Mouse (Mus musculus) left cerebral cortex, postnatal 14 days (tissue): Measurements from ENCODE around the gene Gm10719. TPM values are rescaled to one million over a fixed set of nuclear protein-coding genes. Genes with fewer than 3 reads are reported as not detected.
A peak's percentile ranks its signal among the peaks of the same experiment; 100 is the strongest.
"Not testable (repeated sequence)": the region's sequence is repeated elsewhere in the genome, so short reads cannot be mapped to it uniquely, and the experiment has no call there.

Experiments used
- DNase-seq, 2 experiments: peaks; one replicate each; pipeline ENCODE4 v3.0.0; 2021 to 2022; ENCODE audit warnings: low spot score in 2 of 2, mixed read lengths in 1 of 2
- intact Hi-C: fragments of 180-260 bp; cut with DNase I; formaldehyde crosslinking; loops from one replicate; pipeline ENCODE4 v1.15.1; 2025
- long read RNA-seq, 2 experiments: library from polyadenylated mRNA; stranded (forward); transcript quantifications; one replicate each; pipeline ENCODE4 v2.0.0; 2021
- total RNA-seq, 2 experiments: library from RNA; stranded (reverse); gene quantifications; 2 replicates each; pipeline ENCODE4 v1.2.3; 2021

Gene Gm10719
- 1 to 10 TPM in 1 of 2 experiments, not detected in 1; 1.5 TPM for total RNA-seq
- long read RNA-seq, experiment 1 = 0 reads
- long read RNA-seq, experiment 2 = 0 reads

DNA sequence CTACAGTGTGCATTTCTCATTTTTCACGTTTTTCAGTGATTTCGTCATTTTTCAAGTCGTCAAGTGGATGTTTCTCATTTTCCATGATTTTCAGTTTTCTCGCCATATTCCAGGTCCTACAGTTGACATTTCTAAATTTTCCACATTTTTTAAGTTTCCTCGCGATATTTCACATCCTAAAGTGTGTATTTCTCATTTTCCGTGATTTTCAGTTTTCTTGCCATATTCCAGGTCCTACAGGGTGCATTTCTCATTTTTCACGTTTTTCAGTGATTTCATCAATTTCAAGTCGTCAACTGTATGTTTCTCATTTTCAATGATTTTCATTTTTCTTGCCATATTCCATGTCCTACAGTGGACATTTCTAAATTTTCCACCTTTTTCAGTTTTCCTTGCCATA is at the start of gene Gm10719:
TSS of gene Gm10719 (plus strand) at position 301 of the 400 bp plus-strand sequence.
- intact Hi-C loops, DNase-seq: not testable (repeated sequence)

DNA sequence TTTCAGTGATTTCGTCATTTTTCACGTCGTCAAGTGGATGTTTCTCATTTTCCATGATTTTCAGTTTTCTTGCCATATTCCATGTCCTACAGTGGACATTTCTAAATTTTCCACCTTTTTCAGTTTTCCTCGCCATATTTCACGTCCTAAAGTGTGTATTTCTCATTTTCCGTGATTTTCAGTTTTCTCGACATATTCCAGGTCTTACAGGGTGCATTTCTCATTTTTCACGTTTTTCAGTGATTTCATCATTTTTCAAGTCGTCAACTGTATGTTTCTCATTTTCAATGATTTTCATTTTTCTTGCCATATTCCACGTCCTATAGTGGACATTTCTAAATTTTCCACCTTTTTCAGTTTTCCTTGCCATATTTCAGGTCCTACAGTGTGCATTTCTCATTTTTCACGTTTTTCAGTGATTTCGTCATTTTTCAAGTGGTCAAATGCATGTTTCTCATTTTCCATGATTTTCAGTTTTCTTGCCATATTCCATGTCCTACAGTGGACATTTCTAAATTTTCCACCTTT is 16.7 kb upstream of the Gm10719 start, which contains the start of gene Gm10722:
TSS of gene Gm10722 (plus strand) at position 478 of the 528 bp plus-strand sequence.
- DNase-seq = peak in 1 of 2 experiments; percentile 8
- intact Hi-C loops = not testable (repeated sequence)

DNA sequence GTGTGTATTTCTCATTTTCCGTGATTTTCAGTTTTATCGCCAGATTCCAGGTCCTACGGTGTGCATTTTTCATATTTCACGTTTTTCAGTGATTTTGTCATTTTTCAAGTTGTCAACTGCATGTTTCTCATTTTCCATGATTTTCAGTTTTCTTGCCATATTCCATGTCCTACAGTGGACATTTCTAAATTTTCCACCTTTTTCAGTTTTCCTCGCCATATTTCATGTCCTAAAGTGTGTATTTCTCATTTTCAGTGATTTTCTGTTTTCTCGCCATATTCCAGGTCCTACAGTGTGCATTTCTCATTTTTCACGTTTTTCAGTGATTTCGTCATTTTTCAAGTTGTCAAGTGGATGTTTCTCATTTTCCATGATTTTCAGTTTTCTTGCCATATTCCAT is 16.2 kb upstream of the Gm10719 start:
- peak; percentile 2 to 51 for DNase-seq
- intact Hi-C loops = not testable (repeated sequence)

DNA sequence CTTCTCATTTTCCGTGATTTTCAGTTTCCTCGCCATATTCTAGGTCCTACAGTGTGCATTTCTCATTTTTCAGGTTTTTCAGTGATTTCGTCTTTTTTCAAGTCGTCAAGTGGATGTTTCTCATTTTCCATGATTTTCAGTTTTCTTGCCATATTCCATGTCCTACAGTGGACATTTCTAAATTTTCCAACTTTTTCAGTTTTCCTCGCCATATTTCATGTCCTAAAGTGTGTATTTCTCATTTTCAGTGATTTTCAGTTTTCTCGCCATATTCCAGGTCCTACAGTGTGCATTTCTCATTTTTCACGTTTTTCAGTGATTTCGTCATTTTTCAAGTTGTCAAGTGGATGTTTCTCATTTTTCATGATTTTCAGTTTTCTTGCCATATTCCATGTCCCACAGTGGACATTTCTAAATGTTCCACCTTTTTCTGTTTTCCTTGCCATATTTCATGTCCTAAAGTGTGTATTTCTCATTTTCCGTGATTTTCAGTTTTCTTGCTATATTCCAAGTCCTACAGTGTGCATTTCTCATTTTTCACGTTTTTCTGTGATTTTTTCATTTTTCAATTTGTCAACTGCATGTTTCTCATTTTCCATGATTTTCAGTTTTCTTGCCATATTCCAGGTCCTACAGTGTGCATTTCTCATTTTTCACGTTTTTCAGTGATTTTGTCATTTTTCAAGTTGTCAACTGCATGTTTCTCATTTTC is 15.1 kb upstream of the Gm10719 start:
- intact Hi-C loops = not testable (repeated sequence)
- peak; percentile 100 for DNase-seq

DNA sequence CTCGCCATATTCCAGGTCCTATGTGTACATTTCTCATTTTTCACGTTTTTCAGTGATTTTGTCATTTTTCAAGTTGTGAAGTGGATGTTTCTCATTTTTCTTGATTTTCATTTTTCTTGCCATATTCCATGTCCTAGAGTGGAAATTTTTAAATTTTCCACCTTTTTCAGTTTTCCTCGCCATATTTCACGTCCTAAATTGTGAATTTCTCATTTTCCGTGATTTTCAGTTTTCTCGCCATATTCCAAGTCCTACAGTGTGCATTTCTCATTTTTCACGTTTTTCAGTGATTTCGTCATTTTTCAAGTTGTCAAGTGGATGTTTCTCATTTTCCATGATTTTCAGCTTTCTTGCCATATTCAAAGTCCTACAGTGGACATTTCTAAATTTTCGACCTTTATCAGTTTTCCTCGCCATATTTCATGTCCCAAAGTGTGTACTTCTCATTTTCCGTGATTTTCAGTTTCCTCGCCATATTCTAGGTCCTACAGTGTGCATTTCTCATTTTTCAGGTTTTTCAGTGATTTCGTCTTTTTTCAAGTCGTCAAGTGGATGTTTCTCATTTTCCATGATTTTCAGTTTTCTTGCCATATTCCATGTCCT is 14.3 kb upstream of the Gm10719 start, which contains the start of gene Gm11168:
TSS of gene Gm11168 (plus strand) at position 553 of the 603 bp plus-strand sequence.
- intact Hi-C loops, DNase-seq: not testable (repeated sequence)

DNA sequence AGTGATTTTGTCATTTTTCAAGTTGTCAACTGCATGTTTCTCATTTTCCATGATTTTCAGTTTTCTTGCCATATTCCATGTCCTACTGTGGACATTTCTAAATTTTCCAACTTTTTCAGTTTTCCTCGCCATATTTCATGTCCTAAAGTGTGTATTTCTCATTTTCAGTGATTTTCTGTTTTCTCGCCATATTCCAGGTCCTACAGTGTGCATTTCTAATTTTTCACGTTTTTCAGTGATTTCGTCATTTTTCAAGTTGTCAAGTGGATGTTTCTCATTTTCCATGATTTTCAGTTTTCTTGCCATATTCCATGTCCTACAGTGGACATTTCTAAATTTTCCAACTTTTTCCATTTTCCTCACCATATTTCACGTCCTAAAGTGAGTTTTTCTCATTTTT is 11.0 kb upstream of the Gm10719 start:
- DNase-seq, intact Hi-C loops: not testable (repeated sequence)

DNA sequence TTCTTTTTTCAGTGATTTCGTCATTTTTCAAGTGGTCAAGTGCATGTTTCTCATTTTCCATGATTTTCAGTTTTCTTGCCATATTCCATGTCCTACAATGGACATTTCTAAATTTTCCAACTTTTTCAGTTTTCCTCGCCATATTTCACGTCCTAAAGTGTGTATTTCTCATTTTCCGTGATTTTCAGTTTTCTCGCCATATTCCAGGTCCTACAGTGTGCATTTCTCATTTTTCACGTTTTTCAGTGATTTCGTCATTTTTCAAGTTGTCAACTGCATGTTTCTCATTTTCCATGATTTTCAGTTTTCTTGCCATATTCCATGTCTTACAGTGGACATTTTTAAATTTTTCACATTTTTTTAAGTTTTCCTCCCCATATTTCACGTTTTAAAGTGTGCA is 10.6 kb upstream of the Gm10719 start:
- DNase-seq = peak; percentile 91 to 98
- intact Hi-C loops = not testable (repeated sequence)

DNA sequence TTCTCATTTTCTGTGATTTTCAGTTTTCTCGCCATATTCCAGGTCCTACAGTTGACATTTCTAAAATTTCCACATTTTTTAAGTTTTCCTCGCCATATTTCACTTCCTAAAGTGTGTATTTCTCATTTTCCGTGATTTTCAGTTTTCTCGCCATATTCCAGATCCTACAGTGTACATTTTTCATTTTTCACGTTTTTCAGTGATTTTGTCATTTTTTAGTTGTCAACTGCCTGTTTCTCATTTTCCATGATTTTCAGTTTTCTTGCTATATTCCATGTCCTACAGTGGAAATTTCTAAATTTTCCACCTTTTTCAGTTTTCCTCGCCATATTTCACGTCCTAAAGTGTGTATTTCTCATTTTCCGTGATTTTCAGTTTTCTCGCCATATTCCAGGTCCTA is 9.9 kb upstream of the Gm10719 start:
- DNase-seq, intact Hi-C loops: not testable (repeated sequence)

DNA sequence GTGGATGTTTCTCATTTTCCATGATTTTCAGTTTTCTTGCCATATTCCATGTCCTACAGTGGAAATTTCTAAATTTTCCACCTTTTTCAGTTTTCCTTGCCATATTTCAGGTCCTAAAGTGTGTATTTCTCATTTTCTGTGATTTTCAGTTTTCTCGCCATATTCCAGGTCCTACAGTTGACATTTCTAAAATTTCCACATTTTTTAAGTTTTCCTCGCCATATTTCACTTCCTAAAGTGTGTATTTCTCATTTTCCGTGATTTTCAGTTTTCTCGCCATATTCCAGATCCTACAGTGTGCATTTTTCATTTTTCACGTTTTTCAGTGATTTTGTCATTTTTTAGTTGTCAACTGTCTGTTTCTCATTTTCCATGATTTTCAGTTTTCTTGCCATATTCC is 7.9 kb upstream of the Gm10719 start:
- intact Hi-C loops, DNase-seq: not testable (repeated sequence)

DNA sequence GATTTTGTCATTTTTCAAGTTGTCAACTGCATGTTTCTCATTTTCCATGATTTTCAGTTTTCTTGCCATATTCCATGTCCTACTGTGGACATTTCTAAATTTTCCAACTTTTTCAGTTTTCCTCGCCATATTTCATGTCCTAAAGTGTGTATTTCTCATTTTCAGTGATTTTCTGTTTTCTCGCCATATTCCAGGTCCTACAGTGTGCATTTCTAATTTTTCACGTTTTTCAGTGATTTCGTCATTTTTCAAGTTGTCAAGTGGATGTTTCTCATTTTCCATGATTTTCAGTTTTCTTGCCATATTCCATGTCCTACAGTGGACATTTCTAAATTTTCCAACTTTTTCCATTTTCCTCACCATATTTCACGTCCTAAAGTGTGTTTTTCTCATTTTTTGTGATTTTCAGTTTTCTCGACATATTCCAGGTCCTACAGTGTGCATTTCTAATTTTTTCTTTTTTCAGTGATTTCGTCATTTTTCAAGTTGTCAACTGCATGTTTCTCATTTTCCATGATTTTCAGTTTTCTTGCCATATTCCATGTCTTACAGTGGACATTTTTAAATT is 5.1 kb upstream of the Gm10719 start:
- DNase-seq, intact Hi-C loops: not testable (repeated sequence)

DNA sequence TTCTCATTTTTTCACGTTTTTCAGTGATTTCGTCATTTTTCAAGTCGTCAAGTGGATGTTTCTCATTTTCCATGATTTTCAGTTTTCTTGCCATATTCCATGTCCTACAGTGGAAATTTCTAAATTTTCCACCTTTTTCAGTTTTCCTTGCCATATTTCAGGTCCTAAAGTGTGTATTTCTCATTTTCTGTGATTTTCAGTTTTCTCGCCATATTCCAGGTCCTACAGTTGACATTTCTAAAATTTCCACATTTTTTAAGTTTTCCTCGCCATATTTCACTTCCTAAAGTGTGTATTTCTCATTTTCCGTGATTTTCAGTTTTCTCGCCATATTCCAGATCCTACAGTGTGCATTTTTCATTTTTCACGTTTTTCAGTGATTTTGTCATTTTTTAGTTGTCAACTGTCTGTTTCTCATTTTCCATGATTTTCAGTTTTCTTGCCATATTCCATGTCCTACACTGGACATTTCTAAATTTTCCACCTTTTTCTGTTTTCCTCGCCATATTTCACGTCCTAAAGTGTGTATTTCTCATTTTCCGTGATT is 4.4 kb upstream of the Gm10719 start, which contains the start of gene Gm10721:
TSS of gene Gm10721 (plus strand) at position 408 of the 547 bp plus-strand sequence.
- DNase-seq, intact Hi-C loops: not testable (repeated sequence)

DNA sequence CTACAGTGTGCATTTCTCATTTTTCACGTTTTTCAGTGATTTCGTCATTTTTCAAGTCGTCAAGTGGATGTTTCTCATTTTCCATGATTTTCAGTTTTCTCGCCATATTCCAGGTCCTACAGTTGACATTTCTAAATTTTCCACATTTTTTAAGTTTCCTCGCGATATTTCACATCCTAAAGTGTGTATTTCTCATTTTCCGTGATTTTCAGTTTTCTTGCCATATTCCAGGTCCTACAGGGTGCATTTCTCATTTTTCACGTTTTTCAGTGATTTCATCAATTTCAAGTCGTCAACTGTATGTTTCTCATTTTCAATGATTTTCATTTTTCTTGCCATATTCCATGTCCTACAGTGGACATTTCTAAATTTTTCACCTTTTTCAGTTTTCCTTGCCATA is 1.9 kb upstream of the Gm10719 start, which contains the start of gene Gm10720:
TSS of gene Gm10720 (plus strand) at position 301 of the 400 bp plus-strand sequence.
- intact Hi-C loops, DNase-seq: not testable (repeated sequence)

DNA sequence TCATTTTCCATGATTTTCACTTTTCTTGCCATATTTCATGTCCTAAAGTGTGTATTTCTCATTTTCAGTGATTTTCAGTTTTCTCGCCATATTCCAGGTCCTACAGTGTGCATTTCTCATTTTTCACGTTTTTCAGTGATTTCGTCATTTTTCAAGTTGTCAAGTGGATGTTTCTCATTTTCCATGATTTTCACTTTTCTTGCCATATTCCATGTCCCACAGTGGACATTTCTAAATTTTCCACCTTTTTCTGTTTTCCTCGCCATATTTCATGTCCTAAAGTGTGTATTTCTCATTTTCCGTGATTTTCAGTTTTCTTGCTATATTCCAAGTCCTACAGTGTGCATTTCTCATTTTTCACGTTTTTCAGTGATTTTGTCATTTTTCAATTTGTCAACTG is 1.3 kb upstream of the Gm10719 start:
- DNase-seq = peak in 1 of 2 experiments; percentile 6
- intact Hi-C loops = not testable (repeated sequence)

DNA sequence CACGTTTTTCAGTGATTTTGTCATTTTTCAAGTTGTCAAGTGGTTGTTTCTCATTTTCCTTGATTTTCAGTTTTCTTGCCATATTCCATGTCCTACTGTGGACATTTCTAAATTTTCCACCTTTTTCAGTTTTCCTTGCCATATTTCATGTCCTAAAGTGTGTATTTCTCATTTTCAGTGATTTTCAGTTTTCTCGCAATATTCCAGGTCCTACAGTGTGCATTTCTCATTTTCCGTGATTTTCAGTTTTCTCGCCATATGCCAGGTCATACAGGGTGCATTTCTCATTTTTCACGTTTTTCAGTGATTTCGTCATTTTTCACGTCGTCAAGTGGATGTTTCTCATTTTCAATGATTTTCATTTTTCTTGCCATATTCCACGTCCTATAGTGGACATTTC is 1.7 kb downstream of the Gm10719 start:
- peak; percentile 13 to 90 for DNase-seq

DNA sequence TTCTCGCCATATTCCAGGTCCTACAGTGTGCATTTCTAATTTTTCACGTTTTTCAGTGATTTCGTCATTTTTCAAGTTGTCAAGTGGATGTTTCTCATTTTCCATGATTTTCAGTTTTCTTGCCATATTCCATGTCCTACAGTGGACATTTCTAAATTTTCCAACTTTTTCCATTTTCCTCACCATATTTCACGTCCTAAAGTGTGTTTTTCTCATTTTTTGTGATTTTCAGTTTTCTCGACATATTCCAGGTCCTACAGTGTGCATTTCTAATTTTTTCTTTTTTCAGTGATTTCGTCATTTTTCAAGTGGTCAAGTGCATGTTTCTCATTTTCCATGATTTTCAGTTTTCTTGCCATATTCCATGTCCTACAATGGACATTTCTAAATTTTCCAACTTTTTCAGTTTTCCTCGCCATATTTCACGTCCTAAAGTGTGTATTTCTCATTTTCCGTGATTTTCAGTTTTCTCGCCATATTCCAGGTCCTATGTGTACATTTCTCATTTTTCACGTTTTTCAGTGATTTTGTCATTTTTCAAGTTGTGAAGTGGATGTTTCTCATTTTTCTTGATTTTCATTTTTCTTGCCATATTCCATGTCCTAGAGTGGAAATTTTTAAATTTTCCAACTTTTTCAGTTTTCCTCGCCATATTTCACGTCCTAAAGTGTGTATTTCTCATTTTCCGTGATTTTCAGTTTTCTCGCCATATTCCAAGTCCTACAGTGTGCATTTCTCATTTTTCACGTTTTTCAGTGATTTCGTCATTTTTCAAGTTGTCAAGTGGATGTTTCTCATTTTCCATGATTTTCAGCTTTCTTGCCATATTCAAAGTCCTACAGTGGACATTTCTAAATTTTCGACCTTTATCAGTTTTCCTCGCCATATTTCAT is 2.9 kb downstream of the Gm10719 start:
- intact Hi-C loops = not testable (repeated sequence)
- DNase-seq = peak; percentile 72 to 90

More for the DNA sequence above, 1.7 kb downstream of the Gm10719 start:
- intact Hi-C loops = not testable (repeated sequence)

DNA sequence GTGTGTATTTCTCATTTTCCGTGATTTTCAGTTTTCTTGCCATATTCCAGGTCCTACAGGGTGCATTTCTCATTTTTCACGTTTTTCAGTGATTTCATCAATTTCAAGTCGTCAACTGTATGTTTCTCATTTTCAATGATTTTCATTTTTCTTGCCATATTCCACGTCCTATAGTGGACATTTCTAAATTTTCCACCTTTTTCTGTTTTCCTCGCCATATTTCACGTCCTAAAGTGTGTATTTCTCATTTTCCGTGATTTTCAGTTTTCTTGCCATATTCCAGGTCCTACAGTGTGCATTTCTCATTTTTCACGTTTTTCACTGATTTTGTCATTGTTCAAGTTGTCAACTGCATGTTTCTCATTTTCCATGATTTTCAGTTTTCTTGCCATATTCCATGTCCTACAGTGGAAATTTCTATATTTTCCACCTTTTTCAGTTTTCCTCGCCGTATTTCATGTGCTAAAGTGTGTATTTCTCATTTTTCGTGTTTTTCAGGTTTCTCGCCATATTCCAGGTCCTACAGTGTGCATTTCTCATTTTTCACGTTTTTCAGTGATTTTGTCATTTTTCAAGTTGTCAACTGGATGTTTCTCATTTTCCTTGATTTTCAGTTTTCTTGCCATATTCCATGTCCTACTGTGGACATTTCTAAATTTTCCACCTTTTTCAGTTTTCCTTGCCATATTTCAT is 5.3 kb downstream of the Gm10719 start:
- intact Hi-C loops = not testable (repeated sequence)
- DNase-seq = peak; percentile 75 to 90

DNA sequence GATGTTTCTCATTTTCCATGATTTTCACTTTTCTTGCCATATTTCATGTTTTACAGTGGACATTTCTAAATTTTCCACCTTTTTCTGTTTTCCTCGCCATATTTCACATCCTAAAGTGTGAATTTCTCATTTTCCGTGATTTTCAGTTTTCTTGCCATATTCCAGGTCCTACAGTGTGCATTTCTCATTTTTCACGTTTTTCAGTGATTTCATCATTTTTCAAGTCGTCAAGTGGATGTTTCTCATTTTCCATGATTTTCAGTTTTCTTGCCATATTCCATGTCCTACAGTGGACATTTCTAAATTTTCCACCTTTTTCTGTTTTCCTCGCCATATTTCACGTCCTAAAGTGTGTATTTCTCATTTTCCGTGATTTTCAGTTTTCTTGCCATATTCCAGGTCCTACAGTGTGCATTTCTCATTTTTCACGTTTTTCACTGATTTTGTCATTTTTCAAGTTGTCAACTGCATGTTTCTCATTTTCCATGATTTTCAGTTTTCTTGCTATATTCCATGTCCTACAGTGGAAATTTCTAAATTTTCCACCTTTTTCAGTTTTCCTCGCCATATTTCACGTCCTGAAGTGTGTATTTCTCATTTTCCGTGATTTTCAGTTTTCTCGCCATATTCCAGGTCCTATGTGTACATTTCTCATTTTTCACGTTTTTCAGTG is 6.2 kb downstream of the Gm10719 start, which contains the start of gene Gm10718:
TSS of gene Gm10718 (plus strand) at position 236 of the 673 bp plus-strand sequence.
- intact Hi-C loops = not testable (repeated sequence)

More for the DNA sequence above, 6.2 kb downstream of the Gm10719 start, which contains the start of gene Gm10718:
- peak; percentile 8 to 34 for DNase-seq
